Mouse (Mus musculus): ENCODE data around the gene Gpr162. TPM values are rescaled to one million over a fixed set of nuclear protein-coding genes. Genes with fewer than 3 reads are reported as not detected.

The Gpr162 gene
- polyA plus RNA-seq, 1 experiment from 2014 or later, result 0.80 TPM

GRCm38 (mm10) chr6:124822049-124822448, 41.7 kb downstream of the Gpr162 start:
- Histone ChIP-seq H3K4me1 (ENCODE audit: control insufficient read depth, insufficient read depth, low read length) (no peaks in the 10 kb centered on the region), H3K27ac (ENCODE audit: low read depth, low read length) (no peak overlapping the region), H3K9ac (ENCODE audit: low read depth, low read length) (no peak overlapping the region), H3K4me2 (no peak overlapping the region), H3K4me3 (ENCODE audit: low read depth, low read length) (no peak overlapping the region), H3K9me3 (replicated peaks; ENCODE audit: control insufficient read depth, low read length) (no peaks in the 10 kb centered on the region), H3K36me3 (ENCODE audit: control insufficient read depth, insufficient read depth, low read length) (peaks cover 63% of the 10 kb centered on the region), H3K27me3 (ENCODE audit: control insufficient read depth, insufficient read depth, low read length) (no peaks in the 10 kb centered on the region)
- ATAC-seq (replicated peaks; ENCODE audit: insufficient number of reproducible peaks, low FRiP score, low TSS enrichment), result no peak
- 82% methylated on average over 4 of the region's 4 CpGs for WGBS (ENCODE audit: insufficient replicate concordance)

- Histone ChIP-seq H3K4me2 (no peak overlapping the region), H3K4me1 (ENCODE audit: control insufficient read depth, insufficient read depth, low read length) (no peaks in the 10 kb centered on the region), H3K36me3 (ENCODE audit: control insufficient read depth, insufficient read depth, low read length) (peaks cover 67% of the 10 kb centered on the region), H3K4me3 (ENCODE audit: low read depth, low read length) (no peak overlapping the region), H3K9me3 (replicated peaks; ENCODE audit: control insufficient read depth, low read length) (no peaks in the 10 kb centered on the region), H3K27ac (ENCODE audit: low read depth, low read length) (no peak overlapping the region), H3K27me3 (ENCODE audit: control insufficient read depth, insufficient read depth, low read length) (no peaks in the 10 kb centered on the region), H3K9ac (ENCODE audit: low read depth, low read length) (no peak overlapping the region)
- WGBS (ENCODE audit: insufficient replicate concordance), result 90% methylated on average over 5 of the region's 5 CpGs
- ATAC-seq (replicated peaks; ENCODE audit: insufficient number of reproducible peaks, low FRiP score, low TSS enrichment), result no peak
These were observed 42.9 kb downstream of the Gpr162 start for GRCm38 (mm10) chr6:124820891-124821290.

- no peak for ATAC-seq (replicated peaks; ENCODE audit: insufficient number of reproducible peaks, low FRiP score, low TSS enrichment)
- Histone ChIP-seq H3K4me2 (no peak overlapping the region), H3K9ac (ENCODE audit: low read depth, low read length) (no peak overlapping the region), H3K4me3 (ENCODE audit: low read depth, low read length) (no peak overlapping the region), H3K27ac (ENCODE audit: low read depth, low read length) (no peak overlapping the region), H3K36me3 (ENCODE audit: control insufficient read depth, insufficient read depth, low read length) (peaks cover 53% of the 10 kb centered on the region), H3K9me3 (replicated peaks; ENCODE audit: control insufficient read depth, low read length) (no peaks in the 10 kb centered on the region), H3K4me1 (ENCODE audit: control insufficient read depth, insufficient read depth, low read length) (peaks cover 8% of the 10 kb centered on the region), H3K27me3 (ENCODE audit: control insufficient read depth, insufficient read depth, low read length) (no peaks in the 10 kb centered on the region)
- 87% methylated on average over 8 of the region's 8 CpGs for whole genome bisulfite sequencing (ENCODE audit: insufficient replicate concordance)
These were observed 45.8 kb downstream of the Gpr162 start for GRCm38 (mm10) chr6:124817971-124818370.

GRCm38 (mm10) chr6:124817563-124817962, 46.2 kb downstream of the Gpr162 start:
- H3K4me1 ChIP-seq (ENCODE audit: control insufficient read depth, insufficient read depth, low read length), result peaks cover 12% of the 10 kb centered on the region
- H3K27ac ChIP-seq (ENCODE audit: low read depth, low read length), result no peak overlapping the region
- no peak overlapping the region for H3K4me2 ChIP-seq
- no peaks in the 10 kb centered on the region for H3K9me3 ChIP-seq (replicated peaks; ENCODE audit: control insufficient read depth, low read length)
- 95% methylated on average over 8 of the region's 8 CpGs for WGBS (ENCODE audit: insufficient replicate concordance)
- H3K36me3 ChIP-seq (ENCODE audit: control insufficient read depth, insufficient read depth, low read length), result peaks cover 53% of the 10 kb centered on the region
- no peak overlapping the region for H3K4me3 ChIP-seq (ENCODE audit: low read depth, low read length)
- H3K9ac ChIP-seq (ENCODE audit: low read depth, low read length), result no peak overlapping the region
- ATAC-seq (replicated peaks; ENCODE audit: insufficient number of reproducible peaks, low FRiP score, low TSS enrichment), result no peak
- no peaks in the 10 kb centered on the region for H3K27me3 ChIP-seq (ENCODE audit: control insufficient read depth, insufficient read depth, low read length)

- 95% methylated on average over 11 of the region's 11 CpGs for WGBS (ENCODE audit: insufficient replicate concordance)
- peaks cover 54% of the 10 kb centered on the region for H3K36me3 ChIP-seq (ENCODE audit: control insufficient read depth, insufficient read depth, low read length)
These were observed 46.7 kb downstream of the Gpr162 start for GRCm38 (mm10) chr6:124817125-124817524.

GRCm38 (mm10) chr6:124816611-124817010, 47.2 kb downstream of the Gpr162 start:
- Histone ChIP-seq H3K27me3 (ENCODE audit: control insufficient read depth, insufficient read depth, low read length) (no peaks in the 10 kb centered on the region), H3K9ac (ENCODE audit: low read depth, low read length) (no peak overlapping the region), H3K4me2 (no peak overlapping the region), H3K27ac (ENCODE audit: low read depth, low read length) (no peak overlapping the region), H3K4me1 (ENCODE audit: control insufficient read depth, insufficient read depth, low read length) (peaks cover 19% of the 10 kb centered on the region), H3K36me3 (ENCODE audit: control insufficient read depth, insufficient read depth, low read length) (peaks cover 51% of the 10 kb centered on the region), H3K4me3 (ENCODE audit: low read depth, low read length) (no peak overlapping the region), H3K9me3 (replicated peaks; ENCODE audit: control insufficient read depth, low read length) (no peaks in the 10 kb centered on the region)
- 92% methylated on average over 4 of the region's 4 CpGs for WGBS (ENCODE audit: insufficient replicate concordance)
- ATAC-seq (replicated peaks; ENCODE audit: insufficient number of reproducible peaks, low FRiP score, low TSS enrichment), result no peak

More at GRCm38 (mm10) chr6:124817125-124817524, 46.7 kb downstream of the Gpr162 start:
- H3K9ac ChIP-seq (ENCODE audit: low read depth, low read length), result no peak overlapping the region
- H3K27ac ChIP-seq (ENCODE audit: low read depth, low read length), result no peak overlapping the region
- no peak for ATAC-seq (replicated peaks; ENCODE audit: insufficient number of reproducible peaks, low FRiP score, low TSS enrichment)
- H3K4me3 ChIP-seq (ENCODE audit: low read depth, low read length), result no peak overlapping the region
- no peak overlapping the region for H3K4me2 ChIP-seq
- H3K27me3 ChIP-seq (ENCODE audit: control insufficient read depth, insufficient read depth, low read length), result no peaks in the 10 kb centered on the region
- peaks cover 17% of the 10 kb centered on the region for H3K4me1 ChIP-seq (ENCODE audit: control insufficient read depth, insufficient read depth, low read length)
- no peaks in the 10 kb centered on the region for H3K9me3 ChIP-seq (replicated peaks; ENCODE audit: control insufficient read depth, low read length)

GRCm38 (mm10) chr6:124814858-124815774, 48.7 kb downstream of the Gpr162 start:
- Histone ChIP-seq H3K4me1 (ENCODE audit: control insufficient read depth, insufficient read depth, low read length) (peaks cover 22% of the 10 kb centered on the region), H3K9ac (ENCODE audit: low read depth, low read length) (0 out of 2 replicates have a peak overlapping the region, but pooled peaks have one; percentile 3), H3K4me3 (ENCODE audit: low read depth, low read length) (no peak overlapping the region), H3K27me3 (ENCODE audit: control insufficient read depth, insufficient read depth, low read length) (no peaks in the 10 kb centered on the region), H3K27ac (ENCODE audit: low read depth, low read length) (no peak overlapping the region), H3K4me2 (no peak overlapping the region), H3K36me3 (ENCODE audit: control insufficient read depth, insufficient read depth, low read length) (peaks cover 45% of the 10 kb centered on the region), H3K9me3 (replicated peaks; ENCODE audit: control insufficient read depth, low read length) (no peaks in the 10 kb centered on the region)
- no peak for ATAC-seq (replicated peaks; ENCODE audit: insufficient number of reproducible peaks, low FRiP score, low TSS enrichment)
- WGBS (ENCODE audit: insufficient replicate concordance), result 79% methylated on average over 9 of the region's 9 CpGs

GRCm38 (mm10) chr6:124814448-124814847, 49.3 kb downstream of the Gpr162 start:
- peaks cover 28% of the 10 kb centered on the region for H3K4me1 ChIP-seq (ENCODE audit: control insufficient read depth, insufficient read depth, low read length)
- H3K9ac ChIP-seq (ENCODE audit: low read depth, low read length), result no peak overlapping the region; the same call in 1 of the 2 replicates
- 0 out of 2 replicates have a peak, but pooled peaks have one; percentile 16 for ATAC-seq (replicated peaks; ENCODE audit: insufficient number of reproducible peaks, low FRiP score, low TSS enrichment)
- no peaks in the 10 kb centered on the region for H3K9me3 ChIP-seq (replicated peaks; ENCODE audit: control insufficient read depth, low read length)
- no peak overlapping the region for H3K27ac ChIP-seq (ENCODE audit: low read depth, low read length)
- peaks cover 40% of the 10 kb centered on the region for H3K36me3 ChIP-seq (ENCODE audit: control insufficient read depth, insufficient read depth, low read length)
- WGBS (ENCODE audit: insufficient replicate concordance), result 25% methylated on average over 8 of the region's 8 CpGs
- H3K4me2 ChIP-seq, result peak overlapping the region; percentile 90
- H3K4me3 ChIP-seq (ENCODE audit: low read depth, low read length), result peak overlapping the region; percentile 90
- H3K27me3 ChIP-seq (ENCODE audit: control insufficient read depth, insufficient read depth, low read length), result no peaks in the 10 kb centered on the region

Measured in heart, embryonic 11.5 days (tissue).